Mouse (Mus musculus): ENCODE measurements around the gene Erbb3.

The Erbb3 gene

DNA sequence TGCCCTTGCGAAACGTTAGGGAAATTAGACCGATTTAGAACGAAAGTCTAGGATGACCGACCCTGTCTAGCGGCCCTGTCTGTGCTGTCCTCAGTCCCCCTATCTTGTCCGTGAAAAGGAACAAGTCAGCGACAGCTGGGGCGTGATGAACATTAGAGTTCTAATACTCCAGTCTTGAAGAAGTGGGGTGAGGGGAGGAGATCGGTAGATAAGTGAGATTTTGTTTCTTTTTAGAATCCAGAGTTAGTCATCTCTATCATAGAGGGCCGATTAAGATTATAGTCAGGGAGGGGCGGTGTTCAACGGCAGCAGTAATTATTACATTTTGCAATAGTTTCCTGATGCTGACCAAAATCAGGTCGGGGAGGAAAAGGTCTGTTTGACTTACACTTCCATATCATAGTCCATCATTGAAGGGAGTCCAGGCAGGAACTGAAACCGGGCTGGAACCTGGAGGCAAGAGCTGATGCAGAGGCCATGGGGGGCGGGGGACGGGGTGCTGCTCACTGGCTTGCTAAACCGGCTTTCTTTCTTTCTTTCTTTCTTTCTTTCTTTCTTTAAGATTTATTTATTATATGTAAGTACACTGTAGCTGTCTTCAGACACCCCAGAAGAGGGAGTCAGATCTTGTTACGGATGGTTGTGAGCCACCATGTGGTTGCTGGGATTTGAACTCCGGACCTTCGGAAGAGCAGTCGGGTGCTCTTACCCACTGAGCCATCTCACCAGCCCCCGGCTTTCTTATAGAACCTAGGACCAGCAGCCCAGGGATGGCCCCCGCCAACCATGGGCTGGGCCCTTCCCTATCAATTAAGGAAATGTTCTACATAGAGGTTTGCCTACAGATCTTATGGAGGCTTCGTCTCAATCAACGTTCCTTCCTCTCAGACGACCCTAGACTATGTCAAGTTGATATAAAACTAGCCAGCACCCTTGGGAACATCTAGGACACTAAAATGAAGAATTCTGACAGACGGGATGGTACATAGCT, 62.8 kb downstream of the Erbb3 start:
- peak; percentile 85 for DNase-seq (ENCODE audit: low read depth)

DNA sequence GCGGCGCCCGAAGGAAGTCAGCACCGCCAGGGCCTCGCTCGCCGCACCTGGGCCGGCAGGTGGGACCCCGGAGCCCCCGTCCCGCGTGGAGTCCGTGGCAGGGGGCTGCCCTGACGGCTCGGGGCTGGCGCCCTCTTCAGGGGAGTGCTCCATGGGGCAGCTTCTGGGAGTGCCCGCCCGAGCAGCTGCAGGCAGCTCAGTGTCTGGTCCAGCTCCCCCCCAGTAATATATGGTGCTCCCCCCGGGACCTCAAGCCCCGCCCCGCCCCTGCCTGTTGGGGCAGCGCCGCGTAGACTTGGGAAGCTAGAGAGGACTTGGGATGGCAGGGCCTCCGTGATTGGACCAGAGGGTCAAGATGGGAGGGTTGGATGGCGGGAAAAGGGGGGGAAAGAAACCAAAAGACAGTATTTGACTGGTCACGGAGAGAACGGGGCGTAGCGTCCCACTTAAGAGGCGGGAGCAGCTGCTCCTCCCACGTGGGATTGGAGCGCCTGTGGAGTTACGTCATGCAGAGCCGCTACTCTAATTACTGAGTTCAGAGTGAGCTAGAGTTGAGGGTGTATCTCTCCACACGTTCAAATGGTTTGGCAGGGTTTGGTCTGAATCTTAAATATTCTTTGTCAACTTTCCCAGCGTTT, 63.7 kb downstream of the Erbb3 start, which contains the start of gene Esyt1:
Gene Esyt1, minus strand, starts transcription at position 201 of the 638 bp plus-strand sequence.
- peak; percentile 100 for DNase-seq (ENCODE audit: low read depth)

DNA sequence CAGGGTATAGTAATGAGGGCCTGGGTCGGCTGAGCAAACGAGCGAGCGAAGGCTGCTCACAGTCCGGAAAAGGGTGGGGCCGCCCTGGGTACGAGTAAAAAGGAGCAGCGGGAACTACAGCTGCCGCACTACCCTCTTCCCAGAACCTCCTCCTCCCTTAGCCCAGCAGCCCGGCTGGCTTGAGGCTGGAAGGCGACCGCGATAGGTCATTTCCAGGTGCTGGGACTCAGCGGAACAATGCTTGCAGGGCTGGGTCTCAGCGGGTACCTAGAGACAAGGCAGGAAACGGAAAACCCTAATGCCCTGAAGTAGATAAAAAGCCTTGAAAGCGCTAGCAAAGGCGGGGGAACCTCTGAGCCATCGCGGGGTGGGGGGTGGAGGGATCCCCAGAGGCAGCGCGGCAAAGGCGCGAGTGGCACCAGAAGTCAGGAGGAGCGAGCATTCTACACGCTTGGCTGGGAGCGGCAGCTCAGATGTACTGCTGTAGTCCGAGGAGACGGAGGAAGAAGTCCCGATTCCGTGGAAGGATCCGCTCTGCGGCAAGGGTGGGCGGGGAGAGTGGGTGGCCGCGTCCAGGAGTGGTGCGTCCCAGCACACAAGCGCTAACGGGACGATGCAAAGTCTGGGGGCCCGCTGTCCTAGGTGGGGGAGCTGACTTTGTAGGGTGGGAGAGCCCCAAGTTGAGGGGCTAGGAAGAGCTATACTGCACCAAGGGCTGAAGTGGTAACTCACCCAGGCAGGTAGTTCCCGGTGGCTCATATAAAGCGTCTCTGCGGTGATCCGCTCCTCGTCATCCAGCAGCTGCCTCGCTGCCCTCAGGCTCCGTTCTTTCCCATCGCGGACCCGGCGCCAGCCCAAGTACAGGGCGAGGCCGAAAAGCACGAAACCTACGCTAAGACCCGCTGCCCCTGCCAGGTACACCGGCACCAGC, 64.5 kb downstream of the Erbb3 start:
- DNase-seq (ENCODE audit: low read depth), result peak; percentile 84

DNA sequence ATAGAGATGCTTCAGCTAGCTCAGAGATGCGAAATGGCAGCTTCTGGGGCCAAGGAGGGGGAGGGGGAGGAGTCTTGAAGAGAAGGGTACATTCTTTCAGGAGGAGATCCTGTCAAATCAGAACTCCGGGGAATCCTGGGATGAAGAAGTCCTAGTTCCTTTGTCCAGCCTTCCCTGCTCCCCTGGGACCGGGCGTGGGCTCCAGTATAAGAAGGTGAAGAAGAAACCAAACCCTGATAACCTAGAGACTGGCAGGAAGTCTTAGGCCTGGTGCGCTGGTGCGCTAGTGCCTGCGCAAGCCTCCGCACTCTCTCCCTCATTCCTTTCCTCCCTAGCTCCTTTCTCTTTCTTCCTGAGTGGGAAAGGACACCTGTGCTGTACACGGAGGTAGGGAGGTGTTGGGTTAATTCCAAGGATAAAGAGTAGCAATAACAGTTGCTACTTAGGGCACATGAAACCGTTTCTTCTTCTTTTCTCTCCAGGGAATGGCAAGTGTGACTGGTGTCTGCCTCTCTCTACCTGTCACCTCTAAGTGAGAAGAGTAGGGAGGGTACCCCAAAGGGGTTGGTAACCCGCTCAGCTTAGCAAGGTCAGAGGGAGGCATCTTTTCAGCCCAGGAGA, 65.2 kb downstream of the Erbb3 start:
- no peak for DNase-seq (ENCODE audit: low read depth)

DNA sequence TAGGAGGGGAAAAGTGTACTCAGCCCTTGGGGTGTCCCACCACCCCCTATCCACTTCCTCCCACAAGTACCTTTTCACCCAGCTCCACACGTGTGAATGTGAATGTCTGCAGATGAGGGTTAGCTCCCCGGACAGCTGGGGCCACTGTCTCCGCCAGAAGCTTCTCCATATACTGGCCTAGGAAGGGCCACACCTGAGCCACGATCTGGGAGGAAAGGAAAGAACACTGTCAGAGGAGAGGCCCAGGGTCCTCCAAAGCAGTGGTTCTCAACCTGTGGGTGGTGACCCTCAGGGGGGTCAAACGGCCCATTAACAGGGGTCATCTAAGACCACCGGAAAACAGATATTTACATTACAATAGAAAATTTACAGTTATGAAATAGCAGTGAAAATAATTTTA, 67.1 kb downstream of the Erbb3 start:
- DNase-seq (ENCODE audit: low read depth), result no peak

DNA sequence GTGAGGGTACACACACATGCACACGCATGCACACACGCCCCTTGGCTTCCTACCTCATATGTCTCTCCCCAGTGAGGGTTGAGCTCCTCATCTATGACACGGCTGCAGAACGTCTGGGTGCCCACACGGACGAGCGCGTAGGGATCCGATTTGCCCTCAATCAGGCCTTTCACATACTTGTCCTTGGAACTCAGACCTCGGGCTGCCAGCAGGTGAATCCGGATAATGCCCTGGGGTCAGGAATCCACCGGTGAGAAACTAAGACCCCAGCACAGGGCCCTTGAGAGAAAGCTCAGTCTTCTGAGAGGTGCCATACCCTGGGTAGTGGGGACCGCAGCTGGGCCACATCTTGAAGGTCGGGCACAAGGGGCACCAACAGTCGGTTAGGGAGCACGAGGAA, 68.9 kb downstream of the Erbb3 start:
- DNase-seq (ENCODE audit: low read depth), result no peak

- DNase-seq (ENCODE audit: low read depth), result peak; percentile 66
Observed at GRCm38 (mm10) chr10:128518833-128519232, 70.6 kb downstream of the Erbb3 start.

All from 416B (cell line).